Mouse (Mus musculus) hindbrain, embryonic 14.5 days (tissue): ENCODE data around the gene Ubiad1. TPM values are rescaled to one million over a fixed set of nuclear protein-coding genes. Genes with fewer than 3 reads are reported as not detected.

Experiments used
- polyA plus RNA-seq: library from polyadenylated mRNA; unstranded; fragments of >200 nt; fragmentation: Nextera tagmentation; extraction: Ambion mirVana; gene quantifications from 2 replicates; pipeline ENCODE4 v1.2.1, GENCODE M21; 2014

Gene Ubiad1
- polyA plus RNA-seq, 1 experiment from 2014 or later, result 12.2 TPM

Other genes starting within 250 kb of the Ubiad1 start
- gene Disp3, start 156.8 kb downstream of the Ubiad1 start, polyA plus RNA-seq, result 16.6 and 16.9 TPM in 2 replicates
- gene Mtor, start 3.8 kb upstream of the Ubiad1 start, polyA plus RNA-seq, result 30.2 and 36.1 TPM in 2 replicates
- gene Angptl7, start 55.7 kb upstream of the Ubiad1 start, polyA plus RNA-seq, result 0.31 and 0.50 TPM in 2 replicates
- gene Exosc10, start 113.7 kb upstream of the Ubiad1 start, polyA plus RNA-seq, result 85.9 and 98.4 TPM in 2 replicates
- 180 and 191 TPM in 2 replicates for gene Srm, start 146.7 kb upstream of the Ubiad1 start, polyA plus RNA-seq
- 0.20 and 1.2 TPM in 2 replicates for gene Masp2, start 157.8 kb upstream of the Ubiad1 start, polyA plus RNA-seq
- 80.4 and 91.1 TPM in 2 replicates for gene Tardbp, start 182.2 kb upstream of the Ubiad1 start, polyA plus RNA-seq
- gene Gm572, start 198.5 kb upstream of the Ubiad1 start, polyA plus RNA-seq, result not detected in 2 replicates